Mouse (Mus musculus) kidney, postnatal 0 days (tissue): ENCODE results near the gene Ppp1r14b. TPM values are rescaled to one million over a fixed set of nuclear protein-coding genes. Genes with fewer than 3 reads are reported as not detected.

ENCODE experiments used
- ATAC-seq: fragments of 200-750 bp; cut with Nextera tagmentation; replicated peaks from 2 replicates; pipeline ENCODE4 v1.8.0; 2017; ENCODE audit warnings: low read depth, moderate number of reproducible peaks, moderate TSS enrichment, moderate library complexity; ENCODE audit not compliant: low FRiP score
- DNase-seq: peaks from one replicate; pipeline ENCODE4 v3.0.0-alpha.2; 2016; ENCODE audit warnings: low spot score
- H3K27ac ChIP-seq: fragments of 300-500 bp; sonication (generic); 2 replicates; pipeline ENCODE4 v1.5.1; 2014; ENCODE audit warnings: mild to moderate bottlenecking
- H3K27me3 ChIP-seq: fragments of 300-500 bp; sonication (generic); 2 replicates; pipeline ENCODE4 v1.6.1; 2014; ENCODE audit warnings: low read length, mixed read lengths; ENCODE audit not compliant: insufficient read depth
- H3K36me3 ChIP-seq: fragments of 300-500 bp; sonication (generic); 2 replicates; pipeline ENCODE4 v1.6.1; 2014; ENCODE audit warnings: low read length, mixed read lengths; ENCODE audit not compliant: insufficient read depth
- H3K4me1 ChIP-seq: fragments of 300-500 bp; sonication (generic); replicated peaks from 2 replicates; pipeline ENCODE4 v1.6.1; 2014; ENCODE audit warnings: antibody characterized with exemption, low read length, mixed read lengths; ENCODE audit not compliant: insufficient read depth
- H3K4me2 ChIP-seq: fragments of 300-500 bp; sonication (generic); 2 replicates; pipeline ENCODE4 v1.6.1; 2014; ENCODE audit warnings: mild to moderate bottlenecking, low read length, moderate library complexity, mixed read lengths
- H3K4me3 ChIP-seq: fragments of 300-500 bp; sonication (generic); replicated peaks from 2 replicates; pipeline ENCODE4 v1.5.1; 2014; ENCODE audit warnings: low read depth, low read length
- H3K9ac ChIP-seq: fragments of 300-500 bp; sonication (generic); 2 replicates; pipeline ENCODE4 v1.6.1; 2014; ENCODE audit warnings: low read depth, low read length
- H3K9me3 ChIP-seq: fragments of 300-500 bp; sonication (generic); replicated peaks from 2 replicates; pipeline ENCODE4 v1.6.1; 2016; ENCODE audit warnings: low read length, inconsistent platforms, mixed read lengths
- CTCF ChIP-seq: IDR thresholded peaks from 2 replicates; pipeline ENCODE4 v1.5.1; 2016; ENCODE audit warnings: antibody characterized with exemption, low read depth, mild to moderate bottlenecking, moderate library complexity
- WGBS: fragments of 180-500 bp; shearing (Covaris S2); extraction: QIAGEN DNeasy Blood & Tissue Kit; methylation state at CpG from one replicate; pipeline ENCODE4 v1.1.7; 2014; 5-methylcytosine and 5-hydroxymethylcytosine counted together
- polyA plus RNA-seq: library from polyadenylated mRNA; unstranded; fragments of >200 nt; fragmentation: Nextera tagmentation; extraction: Ambion mirVana; gene quantifications from 2 replicates; pipeline ENCODE4 v1.2.1, GENCODE M21; 2015

Gene Ppp1r14b
- polyA plus RNA-seq, 1 experiment from 2014 or later = 174 TPM

GRCm38 (mm10) chr19:6942764-6943163 is 32.0 kb upstream of the Ppp1r14b start:
- TF ChIP-seq CTCF = no peak
- Histone ChIP-seq H3K27me3 (no peaks in the 10 kb centered on the region), H3K27ac (peak overlapping the region; percentile 94), H3K9me3 (no peaks in the 10 kb centered on the region), H3K4me1 (peaks cover 19% of the 10 kb centered on the region), H3K4me3 (peak overlapping the region; percentile 87), H3K9ac (peak overlapping the region; percentile 87), H3K36me3 (peaks cover 6% of the 10 kb centered on the region; the same call in 1 of the 2 replicates), H3K4me2 (peak overlapping the region; percentile 99)
- DNase-seq (no peak), ATAC-seq (no peak)
- WGBS = 24% methylated on average over 5 of the region's 5 CpGs

DNA sequence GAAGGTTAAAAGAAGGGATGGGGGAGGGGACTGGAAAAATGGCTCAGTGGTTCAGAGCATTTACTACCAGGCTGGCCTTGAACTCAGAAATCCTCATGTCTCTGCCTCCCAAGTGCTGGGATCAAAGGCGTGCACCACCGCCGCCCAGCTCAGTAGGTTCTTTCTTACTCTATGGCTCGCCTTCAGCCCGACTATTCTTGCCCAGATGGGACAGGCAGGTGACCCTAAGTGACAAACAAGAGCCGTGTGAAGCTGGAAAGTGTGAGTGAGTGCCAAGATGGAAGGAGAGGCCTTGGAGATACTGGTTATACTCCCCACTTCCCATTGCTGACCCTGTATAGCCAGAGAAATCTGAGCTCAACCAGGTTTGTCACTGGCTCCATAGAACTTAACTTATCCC is 31.1 kb upstream of the Ppp1r14b start:
- Histone ChIP-seq H3K4me2 (no peak overlapping the region), H3K4me3 (no peak overlapping the region), H3K9me3 (no peaks in the 10 kb centered on the region), H3K9ac (no peak overlapping the region), H3K27ac (no peak overlapping the region), H3K4me1 (peaks cover 19% of the 10 kb centered on the region), H3K36me3 (peaks cover 6% of the 10 kb centered on the region; the same call in 1 of the 2 replicates), H3K27me3 (no peaks in the 10 kb centered on the region)
- ATAC-seq = no peak
- no peak for DNase-seq
- WGBS = 95% methylated on average over 6 of the region's 6 CpGs
- TF ChIP-seq CTCF = no peak

GRCm38 (mm10) chr19:6947742-6948141 is 27.0 kb upstream of the Ppp1r14b start:
- no peak overlapping the region for H3K4me3 ChIP-seq
- no peaks in the 10 kb centered on the region for H3K9me3 ChIP-seq
- peaks cover 11% of the 10 kb centered on the region; the same call in 1 of the 2 replicates for H3K4me1 ChIP-seq
- H3K27ac ChIP-seq = no peak overlapping the region
- H3K36me3 ChIP-seq = peaks cover 9% of the 10 kb centered on the region; the same call in 1 of the 2 replicates
- ATAC-seq = no peak
- 46% methylated on average over 4 of the region's 4 CpGs for WGBS
- no peaks in the 10 kb centered on the region for H3K27me3 ChIP-seq
- TF ChIP-seq CTCF = no peak
- no peak overlapping the region for H3K4me2 ChIP-seq
- H3K9ac ChIP-seq = no peak overlapping the region
- no peak for DNase-seq

DNA sequence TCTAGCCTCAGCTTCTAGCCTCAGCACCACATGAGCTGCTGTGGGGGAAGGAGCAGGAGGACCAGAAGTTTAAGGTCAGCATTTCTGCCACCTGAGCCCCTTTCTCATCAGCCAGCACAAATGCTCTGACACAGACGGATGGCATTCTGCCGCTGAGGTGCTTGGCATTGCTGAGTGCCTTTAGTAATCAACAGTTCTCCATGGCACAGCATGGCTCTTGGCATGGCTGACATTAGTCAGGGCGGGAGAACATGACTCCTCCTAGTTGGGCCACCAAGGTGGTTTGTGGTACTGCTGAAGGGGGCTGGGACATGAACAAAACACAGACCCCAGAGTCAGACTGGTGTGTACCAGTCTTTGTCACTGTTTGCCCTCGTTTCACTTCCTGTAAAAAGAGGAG is 26.6 kb upstream of the Ppp1r14b start:
- Histone ChIP-seq H3K36me3 (peaks cover 9% of the 10 kb centered on the region; the same call in 1 of the 2 replicates), H3K4me1 (peaks cover 8% of the 10 kb centered on the region; the same call in 1 of the 2 replicates), H3K9ac (no peak overlapping the region), H3K27ac (no peak overlapping the region), H3K9me3 (no peaks in the 10 kb centered on the region), H3K4me3 (no peak overlapping the region), H3K27me3 (no peaks in the 10 kb centered on the region), H3K4me2 (no peak overlapping the region)
- DNase-seq = no peak
- no peak for ATAC-seq
- no peak for TF ChIP-seq CTCF
- 78% methylated on average over 4 of the region's 4 CpGs for WGBS

GRCm38 (mm10) chr19:6949532-6949931 is 25.2 kb upstream of the Ppp1r14b start:
- TF ChIP-seq CTCF = no peak
- Histone ChIP-seq H3K4me1 (peaks cover 8% of the 10 kb centered on the region; the same call in 1 of the 2 replicates), H3K9me3 (no peaks in the 10 kb centered on the region), H3K4me3 (no peak overlapping the region), H3K27ac (no peak overlapping the region), H3K27me3 (no peaks in the 10 kb centered on the region), H3K9ac (no peak overlapping the region), H3K4me2 (no peak overlapping the region), H3K36me3 (peaks cover 17% of the 10 kb centered on the region; the same call in 1 of the 2 replicates)
- ATAC-seq (no peak), DNase-seq (no peak)
- WGBS = 94% methylated on average over 5 of the region's 5 CpGs

DNA sequence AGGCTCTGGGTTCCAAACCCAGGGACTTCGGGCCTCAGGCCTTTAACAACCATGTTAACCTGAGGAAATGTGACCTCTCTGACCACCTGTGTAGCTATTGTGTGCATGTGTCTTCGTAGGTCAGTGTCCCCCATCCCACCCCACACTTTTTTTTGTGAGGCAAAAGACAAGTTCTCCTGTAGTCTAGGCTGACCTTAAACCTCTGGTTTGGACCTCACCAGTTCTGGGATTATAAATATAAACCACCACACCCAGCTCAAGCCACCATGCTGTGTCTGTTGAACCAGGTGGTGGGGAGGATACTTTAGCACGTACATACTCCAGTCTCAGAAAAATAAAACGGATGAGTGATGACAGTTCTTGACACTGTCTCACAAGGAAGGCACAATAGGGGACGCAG is 24.8 kb upstream of the Ppp1r14b start:
- H3K9ac ChIP-seq = peak overlapping the region; percentile 67; the same call in 1 of the 2 replicates
- H3K4me3 ChIP-seq = peak overlapping the region; percentile 58; the same call in 1 of the 2 replicates
- H3K36me3 ChIP-seq = peaks cover 20% of the 10 kb centered on the region; the same call in 1 of the 2 replicates
- ATAC-seq (no peak), DNase-seq (no peak)
- WGBS = 50% methylated on average over 5 of the region's 5 CpGs
- H3K9me3 ChIP-seq = no peaks in the 10 kb centered on the region
- H3K4me1 ChIP-seq = peaks cover 8% of the 10 kb centered on the region; the same call in 1 of the 2 replicates
- peak overlapping the region; percentile 67 for H3K4me2 ChIP-seq
- no peak for TF ChIP-seq CTCF
- H3K27me3 ChIP-seq = no peaks in the 10 kb centered on the region
- H3K27ac ChIP-seq = peak overlapping the region; percentile 96
